Mouse (Mus musculus) stomach, postnatal 0 days (tissue): ENCODE data around the gene Slain1.

Experiments
- CTCF ChIP-seq: IDR thresholded peaks from 2 replicates; pipeline ENCODE4 v1.5.1; 2016; ENCODE audit warnings: antibody characterized with exemption, low read depth, mild to moderate bottlenecking, moderate library complexity
- EP300 ChIP-seq: optimal IDR thresholded peaks from 2 replicates; pipeline ENCODE3; 2016; ENCODE audit warnings: antibody characterized with exemption

DNA sequence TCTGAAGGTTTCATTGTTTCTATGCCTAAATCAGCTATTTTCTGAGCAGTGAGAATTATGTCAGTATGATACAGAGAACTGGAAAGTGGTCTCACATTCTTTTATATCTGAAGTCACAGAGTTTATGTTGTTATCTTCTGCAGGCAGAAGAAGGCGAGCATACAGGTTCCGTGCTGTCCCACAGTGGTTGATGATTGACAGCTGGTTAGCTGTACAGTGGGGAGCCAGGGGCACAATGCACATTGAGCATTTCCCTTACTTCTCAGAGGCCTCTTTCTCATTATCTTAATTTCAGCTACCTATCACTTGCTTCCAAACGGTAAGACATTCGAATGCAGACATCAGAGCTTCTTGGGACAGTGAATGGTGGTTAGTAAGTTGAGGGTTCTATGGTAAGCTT lies 73.8 kb downstream of the Slain1 start:
- no peak for TF ChIP-seq EP300
- no peak for TF ChIP-seq CTCF
